Comparison of ENCODE assay signal across 10 mouse cellular contexts in genomic region chr13:43208914-43209439, GRCm38 (mm10). TPM values are rescaled to one million over a fixed set of nuclear protein-coding genes. Genes with fewer than 3 reads are reported as not detected.
DNase-seq lines count a peak whose midpoint lies in the region; ATAC-seq and TF ChIP-seq lines count a peak whose summit lies in the region.
"Had no signal": no experiment of that assay in that cellular context is flagged by ENCODE, and none has a peak within 500 bp of the region (broad histone marks: within the 10 kb centered on the region; RNA-seq: fewer than 3 reads in every experiment).

No protein-coding gene starts in this region.

- TF ChIP-seq CTCF in layer of hippocampus, adult 2 months (conservative IDR thresholded peaks at IDR 0.05): no peak

- peaks cover 85% of the 10 kb centered on the region for H3K36me3 ChIP-seq in megakaryocyte, embryonic 14.5 days (replicated peaks; ENCODE audit: low read length)
- H3K36me3 ChIP-seq: embryonic facial prominence, embryonic 13.5 days had no signal

- H3K4me3 ChIP-seq in layer of hippocampus, adult 2 months: no peak overlapping the region
- H3K4me3 ChIP-seq in megakaryocyte, embryonic 14.5 days (replicated peaks): peak overlapping the region; percentile 69
- H3K4me3 ChIP-seq: embryonic facial prominence, embryonic 13.5 days had no signal

- H3K9me3 ChIP-seq in megakaryocyte, embryonic 14.5 days: no peaks in the 10 kb centered on the region
- H3K9me3 ChIP-seq: embryonic facial prominence, embryonic 13.5 days had no signal

- H3K4me1 ChIP-seq in megakaryocyte, embryonic 14.5 days: peaks cover 97% of the 10 kb centered on the region

- no peaks in the 10 kb centered on the region for H3K27me3 ChIP-seq in megakaryocyte, embryonic 14.5 days (replicated peaks)
- H3K27me3 ChIP-seq: embryonic facial prominence, embryonic 13.5 days; Patski had no signal

- intact Hi-C loops in gastrocnemius, postnatal 14 days (cut with DNase I; ENCODE audit: low total_unique reads): no loop called here
- intact Hi-C loops in heart, postnatal 36 days (cut with DNase I): no loop called here

- peak overlapping the region; percentile 78 for H3K27ac ChIP-seq in layer of hippocampus, adult 2 months
- H3K27ac ChIP-seq: embryonic facial prominence, embryonic 13.5 days; hindbrain, postnatal 0 days had no signal

- peak; percentile 51 for ATAC-seq in CD4-positive, CD25-positive, alpha-beta regulatory T cell, adult 4 months
- ATAC-seq: hindbrain, postnatal 0 days; Patski had no signal

- DNase-seq in layer of hippocampus, adult 2 months (ENCODE audit: low spot score in 2 of 2): no peak
- no peak for DNase-seq in layer of hippocampus, postnatal 14 days (ENCODE audit: low spot score in 2 of 2)
- DNase-seq in brain, adult 2 months (ENCODE audit: low read depth, low spot score): peak; percentile 72
- DNase-seq in gastrocnemius, postnatal 14 days: no peak
- DNase-seq in heart, postnatal 36 days: no peak

RNA-seq across cellular contexts. Expression of gene Tbc1d7, which starts 37.7 kb away (rescaled TPM):
- 10 to 100 TPM; 26.0 to 27.2 TPM for total RNA-seq in layer of hippocampus, adult 2 months (2021)
- total RNA-seq in layer of hippocampus, postnatal 14 days (2021): 10 to 100 TPM; 33.5 to 40.2 TPM
- polyA plus RNA-seq in CD4-positive, CD25-positive, alpha-beta regulatory T cell, adult 4 months (2017; shearing (Covaris generic)): 10 to 100 TPM in 1 of 2 experiments, 1 to 10 TPM in 1; 9.8 to 16.0 TPM
- 2.7 and 6.9 TPM in 2 replicates for polyA plus RNA-seq in megakaryocyte, embryonic 14.5 days (2012; ENCODE audit: insufficient read depth, low replicate concordance)
- 10 to 100 TPM; 22.6 to 26.3 TPM for total RNA-seq in gastrocnemius, postnatal 14 days (2021)
- 10 to 100 TPM; 32.0 to 35.5 TPM for total RNA-seq in heart, postnatal 36 days (2021)
